Mouse (Mus musculus): ENCODE data around the gene Rhbdd2. TPM values are rescaled to one million over a fixed set of nuclear protein-coding genes. Genes with fewer than 3 reads are reported as not detected.

Gene Rhbdd2
- polyA plus RNA-seq, 1 experiment, result 36.5 TPM

GRCm38 (mm10) chr5:135653209-135653608 is 20.8 kb downstream of the Rhbdd2 start:
- H3K36me3 ChIP-seq (ENCODE audit: control insufficient read depth, insufficient read depth, low read length), result no peaks in the 10 kb centered on the region
- TF ChIP-seq POLR2A (IDR thresholded peaks at IDR 0.05; ENCODE audit: control insufficient read depth, extremely low read depth, insufficient read depth, low read length, poor library complexity) (no peak), CTCF (IDR thresholded peaks at IDR 0.05; ENCODE audit: borderline replicate concordance, control insufficient read depth, extremely low read depth, insufficient read depth, low read length, poor library complexity) (no peak)
- H3K27ac ChIP-seq (ENCODE audit: control insufficient read depth, insufficient read depth, low read length), result no peak overlapping the region
- H3K4me3 ChIP-seq (ENCODE audit: control insufficient read depth, insufficient read depth, low read length), result no peak overlapping the region
- H3K4me1 ChIP-seq (replicated peaks; ENCODE audit: control insufficient read depth, insufficient read depth, low read length), result peaks cover 13% of the 10 kb centered on the region
- DNase-seq, result no peak
- no peaks in the 10 kb centered on the region for H3K27me3 ChIP-seq (ENCODE audit: control insufficient read depth, insufficient read depth, low read length)
- WGBS, result 100% methylated on average over 2 of the region's 2 CpGs

- no peak for DNase-seq
- WGBS, result 95% methylated on average over 5 of the region's 5 CpGs
- no peak overlapping the region for H3K4me3 ChIP-seq (ENCODE audit: control insufficient read depth, insufficient read depth, low read length)
Observed at GRCm38 (mm10) chr5:135656046-135656445, 23.6 kb downstream of the Rhbdd2 start.

GRCm38 (mm10) chr5:135657128-135657527 is 24.7 kb downstream of the Rhbdd2 start:
- DNase-seq, result no peak
- Histone ChIP-seq H3K4me3 (ENCODE audit: control insufficient read depth, insufficient read depth, low read length) (no peak overlapping the region), H3K27ac (ENCODE audit: control insufficient read depth, insufficient read depth, low read length) (no peak overlapping the region), H3K4me1 (replicated peaks; ENCODE audit: control insufficient read depth, insufficient read depth, low read length) (0 out of 2 replicates have a peak, but pooled peaks cover 5% of the 10 kb centered on the region), H3K36me3 (ENCODE audit: control insufficient read depth, insufficient read depth, low read length) (no peaks in the 10 kb centered on the region), H3K27me3 (ENCODE audit: control insufficient read depth, insufficient read depth, low read length) (no peaks in the 10 kb centered on the region)
- WGBS, result 83% methylated on average over 5 of the region's 5 CpGs
- TF ChIP-seq POLR2A (IDR thresholded peaks at IDR 0.05; ENCODE audit: control insufficient read depth, extremely low read depth, insufficient read depth, low read length, poor library complexity) (no peak), CTCF (IDR thresholded peaks at IDR 0.05; ENCODE audit: borderline replicate concordance, control insufficient read depth, extremely low read depth, insufficient read depth, low read length, poor library complexity) (no peak)

More at GRCm38 (mm10) chr5:135656046-135656445, 23.6 kb downstream of the Rhbdd2 start:
- H3K4me1 ChIP-seq (replicated peaks; ENCODE audit: control insufficient read depth, insufficient read depth, low read length), result 0 out of 2 replicates have a peak, but pooled peaks cover 5% of the 10 kb centered on the region
- no peaks in the 10 kb centered on the region for H3K27me3 ChIP-seq (ENCODE audit: control insufficient read depth, insufficient read depth, low read length)
- TF ChIP-seq POLR2A (IDR thresholded peaks at IDR 0.05; ENCODE audit: control insufficient read depth, extremely low read depth, insufficient read depth, low read length, poor library complexity), result no peak
- no peak for TF ChIP-seq CTCF (IDR thresholded peaks at IDR 0.05; ENCODE audit: borderline replicate concordance, control insufficient read depth, extremely low read depth, insufficient read depth, low read length, poor library complexity)
- H3K36me3 ChIP-seq (ENCODE audit: control insufficient read depth, insufficient read depth, low read length), result no peaks in the 10 kb centered on the region
- no peak overlapping the region for H3K27ac ChIP-seq (ENCODE audit: control insufficient read depth, insufficient read depth, low read length)

- no peak for DNase-seq
- no peak for TF ChIP-seq CTCF (IDR thresholded peaks at IDR 0.05; ENCODE audit: borderline replicate concordance, control insufficient read depth, extremely low read depth, insufficient read depth, low read length, poor library complexity)
- no peak for TF ChIP-seq POLR2A (IDR thresholded peaks at IDR 0.05; ENCODE audit: control insufficient read depth, extremely low read depth, insufficient read depth, low read length, poor library complexity)
- Histone ChIP-seq H3K27me3 (ENCODE audit: control insufficient read depth, insufficient read depth, low read length) (no peaks in the 10 kb centered on the region), H3K4me1 (replicated peaks; ENCODE audit: control insufficient read depth, insufficient read depth, low read length) (0 out of 2 replicates have a peak, but pooled peaks cover 5% of the 10 kb centered on the region), H3K4me3 (ENCODE audit: control insufficient read depth, insufficient read depth, low read length) (peak overlapping the region; percentile 18; the same call in 1 of the 2 replicates), H3K27ac (ENCODE audit: control insufficient read depth, insufficient read depth, low read length) (no peak overlapping the region), H3K36me3 (ENCODE audit: control insufficient read depth, insufficient read depth, low read length) (no peaks in the 10 kb centered on the region)
- WGBS, result 44% methylated on average over 17 of the region's 17 CpGs
Observed at GRCm38 (mm10) chr5:135657703-135658373, 25.4 kb downstream of the Rhbdd2 start.

- no peak overlapping the region for H3K27ac ChIP-seq (ENCODE audit: control insufficient read depth, insufficient read depth, low read length)
- H3K4me3 ChIP-seq (ENCODE audit: control insufficient read depth, insufficient read depth, low read length), result no peak overlapping the region
Observed at GRCm38 (mm10) chr5:135659956-135660355, 27.5 kb downstream of the Rhbdd2 start.

GRCm38 (mm10) chr5:135660535-135660934 is 28.1 kb downstream of the Rhbdd2 start:
- Histone ChIP-seq H3K27me3 (ENCODE audit: control insufficient read depth, insufficient read depth, low read length) (no peaks in the 10 kb centered on the region), H3K27ac (ENCODE audit: control insufficient read depth, insufficient read depth, low read length) (no peak overlapping the region), H3K36me3 (ENCODE audit: control insufficient read depth, insufficient read depth, low read length) (no peaks in the 10 kb centered on the region), H3K4me3 (ENCODE audit: control insufficient read depth, insufficient read depth, low read length) (no peak overlapping the region), H3K4me1 (replicated peaks; ENCODE audit: control insufficient read depth, insufficient read depth, low read length) (0 out of 2 replicates have a peak, but pooled peaks cover 5% of the 10 kb centered on the region)
- TF ChIP-seq POLR2A (IDR thresholded peaks at IDR 0.05; ENCODE audit: control insufficient read depth, extremely low read depth, insufficient read depth, low read length, poor library complexity), result no peak
- TF ChIP-seq CTCF (IDR thresholded peaks at IDR 0.05; ENCODE audit: borderline replicate concordance, control insufficient read depth, extremely low read depth, insufficient read depth, low read length, poor library complexity), result no peak
- 96% methylated on average over 7 of the region's 7 CpGs for WGBS
- DNase-seq, result no peak

More at GRCm38 (mm10) chr5:135659956-135660355, 27.5 kb downstream of the Rhbdd2 start:
- WGBS, result 96% methylated on average over 4 of the region's 4 CpGs
- TF ChIP-seq CTCF (IDR thresholded peaks at IDR 0.05; ENCODE audit: borderline replicate concordance, control insufficient read depth, extremely low read depth, insufficient read depth, low read length, poor library complexity), result no peak
- TF ChIP-seq POLR2A (IDR thresholded peaks at IDR 0.05; ENCODE audit: control insufficient read depth, extremely low read depth, insufficient read depth, low read length, poor library complexity), result no peak
- DNase-seq, result no peak
- 0 out of 2 replicates have a peak, but pooled peaks cover 5% of the 10 kb centered on the region for H3K4me1 ChIP-seq (replicated peaks; ENCODE audit: control insufficient read depth, insufficient read depth, low read length)
- H3K27me3 ChIP-seq (ENCODE audit: control insufficient read depth, insufficient read depth, low read length), result no peaks in the 10 kb centered on the region
- no peaks in the 10 kb centered on the region for H3K36me3 ChIP-seq (ENCODE audit: control insufficient read depth, insufficient read depth, low read length)
